Mouse (Mus musculus): ENCODE measurements around the gene Rps12-ps3. TPM values are rescaled to one million over a fixed set of nuclear protein-coding genes. Genes with fewer than 3 reads are reported as not detected.

Rps12-ps3 gene
- total RNA-seq, 2 experiments from 2014 or later, result 329 to 345 TPM

GRCm38 (mm10) chr19:59349329-59349960 lies 27.4 kb downstream of the Rps12-ps3 start:
- intact Hi-C loops (cut with DNase I), result no loop called here
- no peak for DNase-seq (ENCODE audit: extremely low spot score in 1 of 2, low spot score in 2 of 2)

- no peak for DNase-seq (ENCODE audit: extremely low spot score in 1 of 2, low spot score in 2 of 2)
- intact Hi-C loops (cut with DNase I), result no loop called here
Measured at GRCm38 (mm10) chr19:59350273-59350903, 28.3 kb downstream of the Rps12-ps3 start.

DNA sequence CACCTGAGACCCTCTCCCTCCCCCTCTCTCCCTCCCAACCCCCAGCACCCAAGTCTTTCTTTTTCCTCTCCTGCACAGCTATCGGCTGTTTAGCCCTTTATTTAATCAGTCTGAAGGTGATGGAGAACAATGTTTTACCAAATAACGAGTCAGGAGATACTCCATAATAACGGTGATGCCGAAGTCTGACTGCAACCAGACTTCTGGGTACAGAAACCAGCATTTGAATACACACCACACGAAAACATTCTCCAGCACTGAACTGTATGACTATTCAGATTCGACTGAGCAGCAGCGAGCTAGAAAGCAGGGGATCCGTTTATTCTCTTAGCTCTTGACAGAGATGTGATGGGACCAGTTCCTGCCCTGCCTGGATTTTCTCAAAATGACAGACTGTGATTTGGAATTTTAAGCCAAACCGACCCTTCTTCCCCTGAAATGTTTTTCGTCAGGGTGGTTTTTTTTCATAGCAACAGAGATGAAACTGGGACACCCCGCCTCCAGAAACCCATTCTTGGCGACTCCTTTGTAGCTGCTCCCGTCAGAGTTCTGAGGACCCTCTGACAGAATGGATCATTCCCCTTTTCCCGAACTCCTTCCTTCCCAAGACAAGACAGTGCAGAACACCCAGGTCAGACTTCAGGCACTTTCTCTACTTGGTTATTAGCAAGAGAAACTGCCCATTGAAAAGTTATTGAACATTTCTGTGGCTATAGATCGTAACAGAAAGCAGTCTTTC lies 29.2 kb downstream of the Rps12-ps3 start:
- DNase-seq (ENCODE audit: extremely low spot score in 1 of 2, low spot score in 2 of 2), result no peak
- intact Hi-C loops (cut with DNase I), result no loop called here

DNA sequence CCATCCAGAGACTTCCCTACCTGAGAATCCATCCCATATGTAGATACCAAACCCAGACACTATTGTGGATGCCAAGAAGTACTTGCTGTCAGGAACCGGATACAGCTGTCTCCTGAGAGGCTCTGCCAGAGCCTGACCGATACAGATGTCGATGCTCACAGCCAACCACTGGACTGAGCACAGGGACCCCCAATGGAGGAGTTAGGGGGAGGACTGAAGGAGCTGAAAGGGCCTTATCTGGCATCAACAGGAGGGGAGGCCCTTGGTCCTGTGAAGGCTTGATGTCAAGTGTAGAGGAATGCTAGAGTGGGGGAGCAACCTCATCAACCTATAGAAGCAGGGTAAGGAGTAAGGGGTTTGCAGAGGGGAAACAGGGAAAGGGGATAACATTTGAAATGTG lies 30.7 kb downstream of the Rps12-ps3 start:
- no peak for DNase-seq (ENCODE audit: extremely low spot score in 1 of 2, low spot score in 2 of 2)
- intact Hi-C loops (cut with DNase I), result no loop called here

- intact Hi-C loops (cut with DNase I), result no loop called here
- no peak for DNase-seq (ENCODE audit: extremely low spot score in 1 of 2, low spot score in 2 of 2)
Measured at GRCm38 (mm10) chr19:59354906-59355305, 32.8 kb downstream of the Rps12-ps3 start.

DNA sequence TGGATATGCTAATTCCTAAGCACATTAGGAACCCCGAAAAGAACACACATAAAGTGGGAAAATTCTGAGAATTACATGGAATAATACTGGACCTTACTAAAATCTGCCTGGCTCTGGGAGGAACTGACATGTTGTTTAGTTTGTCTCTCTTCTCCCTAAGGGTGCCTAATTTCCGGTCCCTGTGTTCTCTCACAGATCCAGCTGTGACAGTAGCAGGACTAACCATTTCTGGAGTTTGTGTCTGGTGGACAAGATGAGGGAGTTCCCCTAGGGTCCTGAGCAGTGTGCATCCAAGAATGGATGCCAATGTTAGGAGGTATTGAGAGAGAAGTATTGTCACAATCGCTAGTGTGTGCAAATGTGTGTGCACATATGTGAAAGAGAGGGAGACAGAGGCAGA lies 34.3 kb downstream of the Rps12-ps3 start:
- intact Hi-C loops (cut with DNase I), result no loop called here
- no peak for DNase-seq (ENCODE audit: extremely low spot score in 1 of 2, low spot score in 2 of 2)

DNA sequence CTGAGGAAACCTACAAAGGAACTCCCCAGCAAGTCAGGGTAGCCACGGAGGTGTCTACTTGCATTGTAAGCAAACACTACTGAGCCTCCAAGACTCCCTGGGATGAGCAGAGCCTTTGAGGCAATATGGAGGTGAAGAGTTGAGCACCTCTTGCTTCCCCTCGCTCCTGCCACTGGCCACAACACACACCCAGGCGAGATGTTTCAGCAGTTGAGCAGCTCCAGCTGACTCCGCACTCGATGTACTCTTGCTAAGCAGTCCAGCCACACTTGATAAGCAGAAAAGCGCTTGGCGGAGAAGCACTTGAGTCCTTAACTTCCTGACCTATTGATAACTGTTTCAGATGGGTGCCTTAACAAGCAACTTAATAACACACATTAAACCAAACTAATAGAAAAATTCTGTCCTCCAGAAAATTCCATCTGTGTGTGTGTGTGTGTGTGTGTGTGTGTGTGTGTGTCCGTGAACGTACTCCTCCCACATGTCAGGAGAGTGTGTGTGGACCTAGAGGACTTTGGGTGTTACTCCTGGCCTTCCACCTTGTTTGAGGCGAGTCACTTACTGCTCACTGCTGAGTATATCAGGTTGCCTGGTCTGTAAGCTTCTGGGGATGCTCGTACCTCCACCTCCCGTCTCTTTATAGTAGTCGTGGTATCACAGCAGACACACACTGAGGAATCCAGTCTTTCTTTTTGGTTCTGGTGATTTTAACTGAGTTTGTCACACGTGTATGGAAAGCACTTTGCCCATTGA lies 34.9 kb downstream of the Rps12-ps3 start:
- intact Hi-C loops (cut with DNase I), result no loop called here
- DNase-seq (ENCODE audit: extremely low spot score in 1 of 2, low spot score in 2 of 2), result no peak

GRCm38 (mm10) chr19:59357878-59358277 lies 35.8 kb downstream of the Rps12-ps3 start:
- DNase-seq (ENCODE audit: extremely low spot score in 1 of 2, low spot score in 2 of 2), result no peak
- intact Hi-C loops (cut with DNase I), result no loop called here

- no peak for DNase-seq (ENCODE audit: extremely low spot score in 1 of 2, low spot score in 2 of 2)
- intact Hi-C loops (cut with DNase I), result no loop called here
Measured at GRCm38 (mm10) chr19:59359202-59359601, 37.1 kb downstream of the Rps12-ps3 start.

GRCm38 (mm10) chr19:59360486-59360896 lies 38.4 kb downstream of the Rps12-ps3 start:
- intact Hi-C loops (cut with DNase I), result no loop called here
- no peak for DNase-seq (ENCODE audit: extremely low spot score in 1 of 2, low spot score in 2 of 2)

- intact Hi-C loops (cut with DNase I), result no loop called here
- DNase-seq (ENCODE audit: extremely low spot score in 1 of 2, low spot score in 2 of 2), result no peak
Measured at GRCm38 (mm10) chr19:59362646-59363045, 40.6 kb downstream of the Rps12-ps3 start.

- intact Hi-C loops (cut with DNase I), result no loop called here
- no peak for DNase-seq (ENCODE audit: extremely low spot score in 1 of 2, low spot score in 2 of 2)
Measured at GRCm38 (mm10) chr19:59363666-59364065, 41.6 kb downstream of the Rps12-ps3 start.

- intact Hi-C loops (cut with DNase I), result no loop called here
- DNase-seq (ENCODE audit: extremely low spot score in 1 of 2, low spot score in 2 of 2), result no peak
Measured at GRCm38 (mm10) chr19:59366724-59367123, 44.6 kb downstream of the Rps12-ps3 start.

- DNase-seq (ENCODE audit: extremely low spot score in 1 of 2, low spot score in 2 of 2), result no peak
- intact Hi-C loops (cut with DNase I), result no loop called here
Measured at GRCm38 (mm10) chr19:59367892-59368291, 45.8 kb downstream of the Rps12-ps3 start.

DNA sequence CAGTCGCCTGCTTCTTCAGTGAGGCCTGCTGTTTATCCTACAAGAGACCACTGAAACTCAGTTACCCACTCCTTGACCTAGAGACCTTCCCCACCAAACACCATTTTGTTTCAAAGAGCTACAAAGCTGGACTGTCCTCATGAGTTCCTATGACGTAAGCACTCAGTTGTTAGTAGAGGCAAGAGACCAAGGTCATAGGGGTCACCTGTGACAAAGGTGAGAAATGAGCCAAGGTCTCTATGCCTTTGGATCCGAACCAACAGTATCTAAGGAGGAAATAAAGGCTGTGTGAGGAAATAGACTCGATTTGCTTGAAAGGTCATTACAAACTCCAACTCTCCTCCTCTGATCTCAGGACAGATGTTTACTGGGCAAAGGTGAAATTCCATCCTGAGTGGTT lies 48.9 kb downstream of the Rps12-ps3 start:
- no peak for DNase-seq (ENCODE audit: extremely low spot score in 1 of 2, low spot score in 2 of 2)
- intact Hi-C loops (cut with DNase I), result no loop called here

Other genes with a start within 250 kb of the Rps12-ps3 start
- gene Shtn1, start 246.2 kb upstream of the Rps12-ps3 start, total RNA-seq (2021), result 10 to 100 TPM; 77.1 to 88.1 TPM
- 1 to 10 TPM; 1.5 to 2.1 TPM for gene Vax1, start 152.2 kb upstream of the Rps12-ps3 start, total RNA-seq (2021)
- not detected for gene Kcnk18, start 103.1 kb upstream of the Rps12-ps3 start, total RNA-seq (2021)
- 1 to 10 TPM; 1.9 to 2.6 TPM for gene Slc18a2, start 61.4 kb upstream of the Rps12-ps3 start, total RNA-seq (2021)
- gene Pdzd8, start 23.5 kb downstream of the Rps12-ps3 start, total RNA-seq (2021), result 10 to 100 TPM; 59.1 to 60.2 TPM
- gene Emx2, start 136.1 kb downstream of the Rps12-ps3 start, total RNA-seq (2021), result 10 to 100 TPM in 1 of 2 experiments, 1 to 10 TPM in 1; 9.0 to 10.2 TPM

All from left cerebral cortex, postnatal 10 days (tissue).